Mouse (Mus musculus) C2C12 (cell line): Measurements from ENCODE around the gene Skap1.

Experiments used
- CTCF ChIP-seq: IDR thresholded peaks from one replicate; pipeline ENCODE4 v1.5.1; 2011; ENCODE audit not compliant: control insufficient read depth, insufficient read depth, insufficient read length
- FOSL1 ChIP-seq: IDR thresholded peaks from one replicate; pipeline ENCODE4 v1.8.0; 2011; ENCODE audit warnings: mild to moderate bottlenecking, low read length; ENCODE audit not compliant: poor library complexity, insufficient read depth, severe bottlenecking
- MAX ChIP-seq: IDR thresholded peaks from one replicate; pipeline ENCODE4 v1.6.1; 2011; ENCODE audit warnings: mild to moderate bottlenecking, control low read depth
- USF1 ChIP-seq: IDR thresholded peaks from one replicate; pipeline ENCODE4 v1.6.1; 2011; ENCODE audit warnings: low read depth, mild to moderate bottlenecking, control low read depth, moderate library complexity

DNA sequence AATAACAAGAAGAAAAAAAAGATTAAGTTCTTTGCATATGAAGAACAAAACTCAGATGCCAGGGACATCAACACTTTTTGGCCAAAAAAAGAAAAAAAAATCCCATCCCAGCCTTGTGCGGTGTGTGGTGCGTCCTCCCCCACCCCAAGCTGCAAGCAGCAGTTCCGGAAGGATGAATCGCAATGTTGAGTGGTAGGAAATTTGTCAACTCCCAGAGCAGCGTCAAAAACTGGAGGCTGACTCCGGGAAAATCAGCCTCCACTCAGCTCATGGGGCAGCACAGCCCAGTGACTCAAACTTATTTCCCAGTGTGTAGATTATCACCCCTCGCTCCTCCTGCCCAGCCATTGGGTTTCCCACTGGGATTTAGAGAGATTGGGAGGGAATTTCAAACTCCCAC is 297.6 kb downstream of the Skap1 start:
- TF ChIP-seq CTCF (no peak), MAX (no peak), USF1 (no peak), FOSL1 (no peak)
